Comparison of ENCODE assay signal across 24 mouse cellular contexts in the genomic region with DNA sequence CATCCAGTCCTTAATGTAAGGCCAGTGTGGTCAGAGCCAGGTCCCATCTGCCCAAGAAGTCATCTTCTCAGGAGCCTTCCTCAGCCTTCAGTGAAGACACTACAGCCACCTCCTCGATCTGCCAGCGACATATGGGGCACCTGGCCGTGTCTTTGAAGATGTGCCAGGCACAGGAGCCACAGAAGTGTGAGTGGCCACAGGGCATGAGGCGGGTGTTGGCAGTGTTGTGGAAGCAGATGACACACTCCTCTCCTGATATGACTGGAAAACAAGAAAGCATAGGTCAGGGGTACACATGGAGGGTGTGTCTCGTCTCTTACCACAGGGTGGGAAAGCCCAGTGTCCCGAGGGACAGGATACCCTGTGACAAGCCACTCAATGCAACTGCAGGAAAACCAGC. TPM values are rescaled to one million over a fixed set of nuclear protein-coding genes. Genes with fewer than 3 reads are reported as not detected.
DNase-seq lines count a peak whose midpoint lies in the region; ATAC-seq and TF ChIP-seq lines count a peak whose summit lies in the region.
"Had no signal": no experiment of that assay in that cellular context is flagged by ENCODE, and none has a peak within 500 bp of the region (broad histone marks: within the 10 kb centered on the region; RNA-seq: fewer than 3 reads in every experiment).

No protein-coding gene starts in this region.

- peaks cover 40% of the 10 kb centered on the region for H3K4me1 ChIP-seq in thymus, adult 2 months (replicated peaks; ENCODE audit: control insufficient read depth, insufficient read depth, low read length)
- peaks cover 37% of the 10 kb centered on the region for H3K4me1 ChIP-seq in small intestine, adult 2 months (ENCODE audit: control insufficient read depth, insufficient read depth, insufficient read length, low read length)
- no peaks in the 10 kb centered on the region for H3K4me1 ChIP-seq in hindbrain, postnatal 0 days (ENCODE audit: insufficient read depth, low read length)
- peaks cover 3% of the 10 kb centered on the region; the same call in 1 of the 2 replicates for H3K4me1 ChIP-seq in forebrain, embryonic 16.5 days (replicated peaks; ENCODE audit: control insufficient read depth, insufficient read depth, low read length)
- H3K4me1 ChIP-seq: midbrain, embryonic 15.5 days had no signal

- H3K36me3 ChIP-seq in thymus, adult 2 months (ENCODE audit: control insufficient read depth, insufficient read depth, low read length) = no peaks in the 10 kb centered on the region
- H3K36me3 ChIP-seq in small intestine, adult 2 months (ENCODE audit: control insufficient read depth, insufficient read depth, low read length) = peaks cover 57% of the 10 kb centered on the region
- H3K36me3 ChIP-seq in hindbrain, postnatal 0 days (ENCODE audit: insufficient read depth, low read length) = no peaks in the 10 kb centered on the region
- no peaks in the 10 kb centered on the region for H3K36me3 ChIP-seq in forebrain, embryonic 16.5 days (ENCODE audit: control insufficient read depth, insufficient read depth)
- H3K36me3 ChIP-seq: embryonic facial prominence, embryonic 10.5 days; heart, embryonic 13.5 days; hindbrain, embryonic 13.5 days; intestine, embryonic 15.5 days; liver, embryonic 13.5 days; midbrain, embryonic 15.5 days had no signal

- H3K27ac ChIP-seq in thymus, adult 2 months (ENCODE audit: control insufficient read depth, insufficient read depth, low read length) = no peak overlapping the region
- 0 out of 2 replicates have a peak overlapping the region, but pooled peaks have one; percentile 5 for H3K27ac ChIP-seq in small intestine, adult 2 months (ENCODE audit: insufficient read depth, low read depth, low read length)
- H3K27ac ChIP-seq in hindbrain, postnatal 0 days = no peak overlapping the region
- no peak overlapping the region for H3K27ac ChIP-seq in forebrain, embryonic 16.5 days (ENCODE audit: low read length)
- H3K27ac ChIP-seq: embryonic facial prominence, embryonic 10.5 days; heart, embryonic 13.5 days; hindbrain, embryonic 13.5 days; intestine, embryonic 15.5 days; midbrain, embryonic 15.5 days had no signal

- no peak for TF ChIP-seq CTCF in thymus, adult 2 months (IDR thresholded peaks at IDR 0.05; ENCODE audit: borderline replicate concordance, control insufficient read depth, extremely low read depth, insufficient read depth, low read length, poor library complexity)
- TF ChIP-seq CTCF in small intestine, adult 2 months (IDR thresholded peaks at IDR 0.05; ENCODE audit: extremely low read depth, insufficient read length, insufficient replicate concordance, low read depth, low read length) = no peak
- no peak for TF ChIP-seq CTCF in hindbrain, postnatal 0 days (IDR thresholded peaks at IDR 0.05; ENCODE audit: low read depth)

- no peak overlapping the region for H3K9ac ChIP-seq in hindbrain, postnatal 0 days (replicated peaks; ENCODE audit: low read length)
- no peak overlapping the region for H3K9ac ChIP-seq in forebrain, embryonic 16.5 days (replicated peaks; ENCODE audit: low read depth, low read length)
- H3K9ac ChIP-seq: forebrain, postnatal 0 days; heart, embryonic 13.5 days; hindbrain, embryonic 13.5 days; intestine, embryonic 15.5 days; liver, embryonic 13.5 days; midbrain, embryonic 15.5 days had no signal

- no peak for TF ChIP-seq POLR2A in thymus, adult 2 months (IDR thresholded peaks at IDR 0.05; ENCODE audit: control insufficient read depth, extremely low read depth, insufficient read depth, low read length, poor library complexity)
- TF ChIP-seq POLR2A in small intestine, adult 2 months (IDR thresholded peaks at IDR 0.05; ENCODE audit: low read depth, low read length) = no peak

- no peak overlapping the region for H3K4me3 ChIP-seq in thymus, adult 2 months (ENCODE audit: control insufficient read depth, insufficient read depth, low read length)
- H3K4me3 ChIP-seq in small intestine, adult 2 months (ENCODE audit: low read depth, low read length) = no peak overlapping the region
- H3K4me3 ChIP-seq in hindbrain, postnatal 0 days (ENCODE audit: low read length) = no peak overlapping the region
- no peak overlapping the region for H3K4me3 ChIP-seq in forebrain, embryonic 16.5 days (replicated peaks; ENCODE audit: low read length)
- H3K4me3 ChIP-seq: embryonic facial prominence, embryonic 10.5 days; heart, embryonic 13.5 days; hindbrain, embryonic 13.5 days; intestine, embryonic 15.5 days; liver, embryonic 13.5 days; midbrain, embryonic 15.5 days had no signal

- H3K4me2 ChIP-seq in hindbrain, postnatal 0 days (ENCODE audit: low read depth, low read length) = no peak overlapping the region
- no peak overlapping the region for H3K4me2 ChIP-seq in forebrain, embryonic 16.5 days (ENCODE audit: low read length)
- H3K4me2 ChIP-seq: heart, embryonic 13.5 days; hindbrain, embryonic 13.5 days; intestine, embryonic 15.5 days; liver, embryonic 13.5 days; midbrain, embryonic 15.5 days had no signal

- DNase-seq in thymus, postnatal 4 days = peak; percentile 35
- DNase-seq in thymus, adult 2 months = no peak
- DNase-seq in cerebellum, adult 11-12 months = peak; percentile 95
- DNase-seq in cerebellum, postnatal 10 days = peak; percentile 85 to 90
- no peak for DNase-seq in hindbrain, postnatal 0 days (ENCODE audit: low spot score)
- DNase-seq in layer of hippocampus, adult 18-20 months (ENCODE audit: low spot score in 2 of 2) = no peak
- DNase-seq: adrenal gland, postnatal 25 days; forebrain, postnatal 0 days; gastrocnemius, postnatal 14 days; heart, adult 11 months; kidney, adult 9 months; kidney, postnatal 25 days; liver, embryonic 13.5 days; lung, adult 2 months; lung, postnatal 14 days; right cerebral cortex, adult 18-20 months; right cerebral cortex, postnatal 4 days had no signal

- no peaks in the 10 kb centered on the region for H3K27me3 ChIP-seq in thymus, adult 2 months (ENCODE audit: control insufficient read depth, insufficient read depth, low read length)
- no peaks in the 10 kb centered on the region for H3K27me3 ChIP-seq in small intestine, adult 2 months (ENCODE audit: control insufficient read depth, insufficient read depth, low read length)
- H3K27me3 ChIP-seq in hindbrain, postnatal 0 days (ENCODE audit: insufficient read depth, low read length) = no peaks in the 10 kb centered on the region; the same call in 1 of the 2 replicates
- peaks cover 6% of the 10 kb centered on the region; the same call in 1 of the 2 replicates for H3K27me3 ChIP-seq in forebrain, embryonic 16.5 days (replicated peaks; ENCODE audit: control insufficient read depth, insufficient read depth, low read length)
- H3K27me3 ChIP-seq: intestine, embryonic 15.5 days had no signal

- no peak for ATAC-seq in hindbrain, postnatal 0 days
- no peak for ATAC-seq in forebrain, embryonic 16.5 days
- ATAC-seq: forebrain, postnatal 0 days; intestine, embryonic 15.5 days; midbrain, embryonic 15.5 days had no signal

- 48% methylated on average over 6 of the region's 6 CpGs for WGBS in thymus, adult 2 months
- WGBS in small intestine, adult 2 months = 39% methylated on average over 6 of the region's 6 CpGs
- WGBS in hindbrain, postnatal 0 days = 78% methylated on average over 6 of the region's 6 CpGs
- WGBS in forebrain, embryonic 16.5 days = 90% methylated on average over 6 of the region's 6 CpGs

- H3K9me3 ChIP-seq in hindbrain, postnatal 0 days (ENCODE audit: low read length) = no peaks in the 10 kb centered on the region
- no peaks in the 10 kb centered on the region for H3K9me3 ChIP-seq in forebrain, embryonic 16.5 days (ENCODE audit: control insufficient read depth, low read length)
- H3K9me3 ChIP-seq: embryonic facial prominence, embryonic 10.5 days; heart, embryonic 13.5 days; hindbrain, embryonic 13.5 days; intestine, embryonic 15.5 days; liver, embryonic 13.5 days; midbrain, embryonic 15.5 days had no signal

RNA-seq across cellular contexts. Expression of a gene that starts 8.2 kb away (rescaled TPM):
- 13.4 and 14.3 TPM in 2 replicates for polyA plus RNA-seq in thymus, adult 2 months (2012; rRNA removed)
- 105 and 170 TPM in 2 replicates for polyA plus RNA-seq in small intestine, adult 2 months (2012; rRNA removed)
- 0.16 and 1.2 TPM in 2 replicates for total RNA-seq in hindbrain, postnatal 0 days (2014; rRNA removed)
- polyA plus RNA-seq in hindbrain, postnatal 0 days (2015; fragmentation: Nextera tagmentation; extraction: Ambion mirVana) = 1.8 and 2.1 TPM in 2 replicates
- 0.41 and 0.47 TPM in 2 replicates for polyA plus RNA-seq in forebrain, embryonic 16.5 days (2015; fragmentation: Nextera tagmentation; extraction: Ambion mirVana)
- total RNA-seq in layer of hippocampus, adult 18-20 months (2021) = under 1 TPM; 0.53 to 0.77 TPM

RNA-seq across cellular contexts. Expression of a gene that starts 21.8 kb away (rescaled TPM):
- polyA plus RNA-seq in thymus, adult 2 months (2012; rRNA removed) = 31.8 and 33.0 TPM in 2 replicates
- 6.2 and 11.7 TPM in 2 replicates for polyA plus RNA-seq in small intestine, adult 2 months (2012; rRNA removed)
- total RNA-seq in hindbrain, postnatal 0 days (2014; rRNA removed) = 33.5 and 40.2 TPM in 2 replicates
- 22.1 and 24.3 TPM in 2 replicates for polyA plus RNA-seq in hindbrain, postnatal 0 days (2015; fragmentation: Nextera tagmentation; extraction: Ambion mirVana)
- 50.8 and 56.9 TPM in 2 replicates for polyA plus RNA-seq in forebrain, embryonic 16.5 days (2015; fragmentation: Nextera tagmentation; extraction: Ambion mirVana)
- 10 to 100 TPM; 33.6 to 39.2 TPM for total RNA-seq in layer of hippocampus, adult 18-20 months (2021)

RNA-seq across cellular contexts. Expression of a gene that starts 41.2 kb away (rescaled TPM):
- 51.7 and 57.2 TPM in 2 replicates for polyA plus RNA-seq in thymus, adult 2 months (2012; rRNA removed)
- polyA plus RNA-seq in small intestine, adult 2 months (2012; rRNA removed) = 4.0 and 11.1 TPM in 2 replicates
- total RNA-seq in hindbrain, postnatal 0 days (2014; rRNA removed) = 10.1 and 13.8 TPM in 2 replicates
- polyA plus RNA-seq in hindbrain, postnatal 0 days (2015; fragmentation: Nextera tagmentation; extraction: Ambion mirVana) = 8.4 and 8.5 TPM in 2 replicates
- polyA plus RNA-seq in forebrain, embryonic 16.5 days (2015; fragmentation: Nextera tagmentation; extraction: Ambion mirVana) = 3.8 and 4.7 TPM in 2 replicates
- 10 to 100 TPM; 15.2 to 16.4 TPM for total RNA-seq in layer of hippocampus, adult 18-20 months (2021)

Comparison
In these comparisons a context has a peak if more than half of its experiments do, and no peak if none do; other contexts are left out.
1. DNase-seq: peak in thymus, postnatal 4 days (single experiment), cerebellum, adult 11-12 months (single experiment) and cerebellum, postnatal 10 days (2 of 2); none in thymus, adult 2 months (single experiment), hindbrain, postnatal 0 days (single experiment) and layer of hippocampus, adult 18-20 months (0 of 2).